Mouse (Mus musculus) hindbrain, embryonic 13.5 days (tissue): ENCODE results near the gene Ecpas. TPM values are rescaled to one million over a fixed set of nuclear protein-coding genes. Genes with fewer than 3 reads are reported as not detected.

Experiments used
- ATAC-seq: fragments of 200-750 bp; cut with Nextera tagmentation; 2 replicates; pipeline ENCODE4 v1.8.0; 2017; ENCODE audit warnings: moderate TSS enrichment; ENCODE audit not compliant: low FRiP score
- H3K27ac ChIP-seq: fragments of 300-500 bp; sonication (generic); 2 replicates; pipeline ENCODE4 v1.5.1; 2015; ENCODE audit warnings: inconsistent platforms, mild to moderate bottlenecking, moderate library complexity
- H3K27me3 ChIP-seq: fragments of 300-500 bp; sonication (generic); 2 replicates; pipeline ENCODE4 v1.6.1; 2015; ENCODE audit warnings: mild to moderate bottlenecking, inconsistent platforms
- H3K36me3 ChIP-seq: fragments of 300-500 bp; sonication (generic); 2 replicates; pipeline ENCODE4 v1.6.1; 2015; ENCODE audit warnings: mild to moderate bottlenecking, inconsistent platforms
- H3K4me1 ChIP-seq: fragments of 300-500 bp; sonication (generic); replicated peaks from 2 replicates; pipeline ENCODE4 v1.6.1; 2015; ENCODE audit warnings: inconsistent platforms
- H3K4me2 ChIP-seq: fragments of 300-500 bp; sonication (generic); 2 replicates; pipeline ENCODE4 v1.6.1; 2015; ENCODE audit warnings: inconsistent platforms, mild to moderate bottlenecking, moderate library complexity
- H3K4me3 ChIP-seq: fragments of 300-500 bp; sonication (generic); 2 replicates; pipeline ENCODE4 v1.5.1; 2015; ENCODE audit warnings: mild to moderate bottlenecking, inconsistent platforms
- H3K9ac ChIP-seq: fragments of 300-500 bp; sonication (generic); 2 replicates; pipeline ENCODE4 v1.6.1; 2015; ENCODE audit warnings: mild to moderate bottlenecking, inconsistent platforms
- H3K9me3 ChIP-seq: fragments of 300-500 bp; sonication (generic); 2 replicates; pipeline ENCODE4 v1.6.1; 2016; ENCODE audit warnings: inconsistent platforms
- WGBS: fragments of 180-500 bp; shearing (Covaris S2); methylation state at CpG from one replicate; pipeline ENCODE4 v1.1.7; 2015; 5-methylcytosine and 5-hydroxymethylcytosine counted together
- polyA plus RNA-seq: library from polyadenylated mRNA; unstranded; fragments of >200 nt; fragmentation: Nextera tagmentation; extraction: Ambion mirVana; gene quantifications from 2 replicates; pipeline ENCODE4 v1.2.1, GENCODE M21; 2015

The Ecpas gene
- polyA plus RNA-seq = 28.4 and 28.8 TPM in 2 replicates

DNA sequence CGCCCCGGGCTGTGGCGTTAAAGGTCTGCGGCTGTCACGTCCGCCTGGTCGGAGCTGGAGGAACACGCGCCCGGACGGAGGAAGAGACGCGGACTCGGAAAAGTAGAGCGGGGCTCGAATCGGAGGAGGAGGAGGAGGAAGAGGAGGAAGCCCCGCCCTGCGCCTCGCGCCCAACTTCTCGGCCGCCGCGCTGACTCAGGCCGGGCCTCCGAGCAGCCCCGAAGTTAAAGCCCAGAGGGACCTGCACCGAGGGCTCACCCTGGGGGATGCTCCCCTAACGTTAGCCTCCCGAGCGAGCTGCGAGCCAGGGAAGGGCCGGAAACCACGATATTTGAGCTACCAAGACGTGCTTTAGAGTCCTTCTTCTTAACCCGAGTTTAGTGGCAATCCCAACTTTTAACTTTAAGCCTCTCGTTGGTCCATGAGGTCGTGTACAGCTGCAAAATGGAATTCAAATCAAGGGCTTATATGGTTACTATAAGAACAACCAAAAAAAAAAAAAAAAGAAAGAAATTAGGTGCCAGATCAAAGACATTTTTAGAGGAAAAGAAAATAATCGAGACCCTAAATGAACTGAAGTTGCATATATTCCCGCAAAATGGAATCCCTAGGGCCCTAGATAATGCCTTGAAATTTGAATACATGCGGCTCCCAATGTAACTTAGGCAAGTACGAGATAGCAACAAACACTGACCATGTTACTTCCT is at the start of gene Ecpas:
Ecpas (minus strand) TSS at position 121 of the 707 bp plus-strand sequence.
- H3K27ac ChIP-seq = peak within 1 kb of the TSS; percentile 99
- ATAC-seq = peak; percentile 52
- 4% methylated on average over 37 of the region's 43 CpGs for WGBS
- H3K9ac ChIP-seq = peak within 1 kb of the TSS; percentile 95
- H3K4me3 ChIP-seq = peak within 1 kb of the TSS; percentile 86
- H3K36me3 ChIP-seq = no peaks in the 10 kb centered on the region
- H3K4me1 ChIP-seq = peaks cover 18% of the 10 kb centered on the region
- no peaks in the 10 kb centered on the region for H3K9me3 ChIP-seq
- no peaks in the 10 kb centered on the region for H3K27me3 ChIP-seq
- peak within 1 kb of the TSS; percentile 79 for H3K4me2 ChIP-seq

DNA sequence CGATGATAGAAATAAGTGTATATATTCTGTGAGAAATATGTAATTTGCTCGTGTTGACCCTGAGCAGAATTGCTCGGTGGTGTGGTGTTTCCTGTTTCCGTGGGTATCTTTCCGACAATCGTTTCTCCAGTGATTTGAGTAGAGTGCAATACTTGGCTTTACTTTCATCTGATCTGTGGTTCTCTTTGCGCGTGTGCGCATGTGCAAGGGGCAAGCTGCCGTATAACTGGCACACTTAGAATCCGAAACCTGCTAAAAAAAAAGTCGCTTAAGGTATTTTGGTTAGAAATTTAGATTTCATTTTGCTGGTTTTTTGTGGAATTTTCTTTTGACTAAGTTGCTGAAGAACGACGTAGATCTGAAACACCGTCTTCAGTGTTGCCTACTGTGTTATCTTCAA is 49.2 kb upstream of the Ecpas start:
- H3K4me2 ChIP-seq = no peak overlapping the region
- no peak overlapping the region for H3K9ac ChIP-seq
- H3K9me3 ChIP-seq = no peaks in the 10 kb centered on the region
- no peaks in the 10 kb centered on the region for H3K4me1 ChIP-seq
- H3K27me3 ChIP-seq = no peaks in the 10 kb centered on the region
- WGBS = 95% methylated on average over 15 of the region's 15 CpGs
- peaks cover 8% of the 10 kb centered on the region for H3K36me3 ChIP-seq
- no peak for ATAC-seq
- H3K27ac ChIP-seq = no peak overlapping the region
- H3K4me3 ChIP-seq = no peak overlapping the region

DNA sequence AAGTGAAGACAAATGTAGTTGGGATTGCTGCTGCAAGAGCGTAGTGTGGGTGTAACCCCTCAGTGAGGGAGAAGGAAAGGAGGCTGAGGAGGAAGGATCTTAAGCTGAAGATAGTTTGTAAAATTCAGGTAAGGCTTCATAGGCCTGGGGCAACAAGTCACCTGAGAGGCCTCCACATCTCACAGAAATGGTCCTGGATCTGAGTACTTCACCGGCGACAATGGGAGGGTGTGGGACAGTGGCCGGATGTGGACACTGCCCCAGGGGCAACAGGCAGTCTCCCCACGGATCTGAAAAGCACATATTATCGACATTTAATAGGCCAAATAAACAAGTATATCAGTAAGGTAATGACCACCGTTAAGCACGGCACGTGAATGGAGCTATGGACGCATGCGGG is 40.1 kb upstream of the Ecpas start:
- Histone ChIP-seq H3K4me3 (no peak overlapping the region), H3K27ac (no peak overlapping the region), H3K4me2 (no peak overlapping the region), H3K36me3 (peaks cover 12% of the 10 kb centered on the region), H3K9ac (no peak overlapping the region), H3K9me3 (0 out of 2 replicates have a peak, but pooled peaks cover 3% of the 10 kb centered on the region), H3K4me1 (no peaks in the 10 kb centered on the region), H3K27me3 (no peaks in the 10 kb centered on the region)
- 93% methylated on average over 11 of the region's 11 CpGs for WGBS
- no peak for ATAC-seq

DNA sequence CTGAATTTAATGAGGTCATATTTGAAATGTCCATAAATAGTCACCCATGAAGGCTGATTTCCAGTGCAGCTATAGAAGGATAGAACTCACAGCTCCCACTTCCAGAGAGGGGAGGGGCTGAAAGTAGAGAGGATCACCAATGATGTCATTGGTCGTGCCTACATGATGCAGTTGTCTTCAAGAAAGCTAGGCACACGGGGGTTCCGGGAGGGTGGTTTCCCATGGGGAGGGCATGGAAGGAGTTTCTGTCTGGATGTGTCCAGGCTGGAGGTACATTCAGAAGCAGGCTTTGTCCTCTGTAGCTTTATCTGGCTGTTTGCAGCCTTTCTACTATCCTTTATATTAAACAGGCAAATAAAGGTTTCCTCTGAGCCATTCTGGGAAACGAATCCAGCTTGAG is 35.8 kb upstream of the Ecpas start:
- WGBS = 88% methylated on average over 4 of the region's 4 CpGs
- Histone ChIP-seq H3K4me1 (peaks cover 10% of the 10 kb centered on the region), H3K27me3 (0 out of 2 replicates have a peak, but pooled peaks cover 6% of the 10 kb centered on the region), H3K36me3 (no peaks in the 10 kb centered on the region), H3K27ac (no peak overlapping the region), H3K9me3 (0 out of 2 replicates have a peak, but pooled peaks cover 3% of the 10 kb centered on the region), H3K4me2 (no peak overlapping the region), H3K9ac (no peak overlapping the region), H3K4me3 (no peak overlapping the region)
- ATAC-seq = no peak

DNA sequence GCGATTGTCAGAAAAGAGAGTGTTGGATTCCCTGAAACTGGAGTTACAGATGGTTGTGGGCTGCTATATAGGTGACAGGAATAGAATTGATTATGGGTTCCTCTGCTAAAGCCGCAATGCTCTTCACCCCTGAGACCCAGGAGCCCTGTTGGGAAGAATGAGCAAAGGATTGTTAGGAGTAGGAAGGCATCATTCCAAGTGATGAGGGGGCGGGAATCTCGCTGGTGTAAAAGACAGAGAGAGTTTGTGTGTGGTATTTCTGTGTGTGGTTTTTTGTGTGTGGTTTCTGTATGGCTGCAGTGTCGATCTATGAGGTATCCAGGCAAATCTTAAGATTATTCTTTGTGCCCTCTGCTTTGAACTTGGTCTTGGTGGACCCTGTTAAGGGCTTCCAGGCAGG is 32.1 kb upstream of the Ecpas start:
- Histone ChIP-seq H3K9me3 (0 out of 2 replicates have a peak, but pooled peaks cover under 1% of the 10 kb centered on the region), H3K36me3 (no peaks in the 10 kb centered on the region), H3K4me1 (peaks cover 14% of the 10 kb centered on the region), H3K9ac (peak overlapping the region; percentile 74; the same call in 1 of the 2 replicates), H3K27ac (no peak overlapping the region), H3K4me3 (peak overlapping the region; percentile 57), H3K4me2 (peak overlapping the region; percentile 82), H3K27me3 (0 out of 2 replicates have a peak, but pooled peaks cover 6% of the 10 kb centered on the region)
- ATAC-seq = no peak
- 74% methylated on average over 5 of the region's 5 CpGs for WGBS

DNA sequence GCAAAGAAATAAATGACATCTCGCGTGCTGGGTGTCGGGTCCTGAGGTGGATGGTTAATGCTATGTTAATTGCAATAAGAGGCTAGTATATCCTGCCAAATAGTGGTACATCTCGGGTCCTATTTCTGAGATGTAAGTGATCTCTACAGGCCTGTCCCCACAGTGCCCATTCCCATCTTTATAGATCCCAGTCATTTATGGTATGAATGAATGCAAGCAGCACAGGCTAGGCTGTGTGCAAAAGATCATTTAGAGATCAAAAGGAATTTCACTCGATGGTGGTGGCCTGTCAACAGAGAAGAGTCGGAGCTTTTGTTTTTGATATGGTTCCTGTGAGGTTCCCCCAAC is 31.6 kb upstream of the Ecpas start:
- H3K36me3 ChIP-seq = no peaks in the 10 kb centered on the region
- 0 out of 2 replicates have a peak, but pooled peaks cover 6% of the 10 kb centered on the region for H3K27me3 ChIP-seq
- H3K9me3 ChIP-seq = no peaks in the 10 kb centered on the region
- H3K27ac ChIP-seq = no peak overlapping the region
- peak overlapping the region; percentile 57 for H3K4me3 ChIP-seq
- peak overlapping the region; percentile 74 for H3K9ac ChIP-seq
- no peak for ATAC-seq
- H3K4me2 ChIP-seq = peak overlapping the region; percentile 82
- H3K4me1 ChIP-seq = peaks cover 14% of the 10 kb centered on the region
- WGBS = 22% methylated on average over 6 of the region's 6 CpGs

DNA sequence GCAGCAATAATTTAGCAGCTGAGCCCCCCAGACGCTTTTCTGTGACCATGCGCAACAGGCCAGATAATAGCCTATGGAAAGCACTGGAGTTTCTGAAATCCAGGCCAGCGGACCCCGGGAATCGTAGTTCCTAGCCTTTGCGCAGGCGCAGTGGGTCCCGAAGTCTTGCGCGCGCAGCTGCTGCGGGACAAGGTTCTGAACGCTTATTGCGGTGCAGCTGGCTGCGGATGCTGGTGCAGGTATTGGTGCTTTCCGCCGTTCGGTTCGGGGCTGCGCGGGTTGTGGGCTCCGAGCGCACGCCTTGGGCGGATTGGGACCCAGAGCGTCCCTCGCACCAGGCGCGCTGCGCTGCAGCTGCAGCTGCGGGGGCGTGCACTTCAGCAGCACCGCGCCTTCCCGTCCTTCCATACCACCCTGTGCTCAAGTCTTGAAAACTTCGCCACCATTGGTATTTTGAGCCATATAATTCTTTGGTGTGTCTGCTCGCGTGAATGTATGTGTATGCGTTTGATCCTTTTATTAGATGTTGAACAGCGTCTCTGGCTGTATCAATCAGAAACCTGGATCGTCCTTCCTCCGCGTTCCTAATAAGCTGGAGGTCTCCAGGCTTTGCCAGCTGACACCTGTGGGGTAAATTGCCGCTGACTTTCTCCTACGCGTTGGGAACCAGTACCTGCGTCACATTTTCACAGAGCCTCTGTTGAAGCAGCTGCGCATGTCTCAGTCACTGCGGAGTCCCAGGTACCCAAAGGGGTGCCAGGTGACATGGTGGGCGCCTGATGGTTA is 31.1 kb upstream of the Ecpas start, which contains the start of gene Zkscan16:
Zkscan16 (plus strand) TSS at position 209 of the 786 bp plus-strand sequence.
- no peaks in the 10 kb centered on the region for H3K9me3 ChIP-seq
- peak within 1 kb of the TSS; percentile 45 for H3K27ac ChIP-seq
- H3K4me2 ChIP-seq = peak within 1 kb of the TSS; percentile 82
- peak within 1 kb of the TSS; percentile 57 for H3K4me3 ChIP-seq
- H3K9ac ChIP-seq = peak within 1 kb of the TSS; percentile 74
- H3K4me1 ChIP-seq = peaks cover 14% of the 10 kb centered on the region
- no peaks in the 10 kb centered on the region for H3K36me3 ChIP-seq
- ATAC-seq = peak; percentile 93
- H3K27me3 ChIP-seq = 0 out of 2 replicates have a peak, but pooled peaks cover 6% of the 10 kb centered on the region
- under 1% methylated on average over 50 of the region's 50 CpGs for WGBS

DNA sequence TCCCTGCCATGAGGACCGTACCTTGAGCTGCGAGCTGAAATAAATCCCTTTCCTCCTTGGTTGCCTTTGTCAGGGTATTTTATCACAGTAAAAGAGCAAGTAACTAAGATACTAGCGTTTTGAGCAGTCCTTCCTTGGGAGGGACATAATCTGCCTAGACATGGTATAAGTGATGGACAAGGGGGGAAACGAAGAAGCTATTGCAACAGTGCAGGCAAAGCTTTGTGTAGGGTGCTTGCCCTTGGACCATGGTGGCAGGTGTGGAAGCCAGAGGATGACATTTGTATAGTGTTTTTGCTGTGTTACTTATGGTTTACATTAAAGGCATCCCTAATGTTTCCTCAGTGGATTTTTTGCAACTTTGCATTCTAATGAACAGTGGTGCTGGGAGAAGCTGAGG is 30.4 kb upstream of the Ecpas start:
- peak overlapping the region; percentile 45; the same call in 1 of the 2 replicates for H3K27ac ChIP-seq

DNA sequence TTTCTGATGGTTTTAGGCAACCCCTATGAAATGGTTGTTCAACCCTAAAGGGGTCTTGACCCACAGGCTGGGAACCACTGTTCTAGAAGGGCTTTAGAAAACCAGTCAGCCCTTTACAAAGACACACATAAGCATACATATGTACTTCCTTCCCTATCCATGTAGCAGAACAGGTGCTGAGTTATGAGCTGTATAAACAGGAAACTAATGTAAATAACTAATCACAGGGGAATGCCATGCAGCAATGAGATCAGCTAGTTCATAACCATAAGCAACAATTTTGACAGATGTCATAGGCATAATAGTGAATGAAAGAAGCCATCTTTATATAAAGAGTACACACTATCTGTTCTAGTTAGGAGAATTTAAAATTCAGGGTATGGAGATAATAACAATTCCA is 29.1 kb upstream of the Ecpas start:
- H3K36me3 ChIP-seq = no peaks in the 10 kb centered on the region
- H3K27me3 ChIP-seq = 0 out of 2 replicates have a peak, but pooled peaks cover 6% of the 10 kb centered on the region
- no peak overlapping the region for H3K27ac ChIP-seq
- no peak for ATAC-seq
- peaks cover 14% of the 10 kb centered on the region for H3K4me1 ChIP-seq
- no peaks in the 10 kb centered on the region for H3K9me3 ChIP-seq
- no peak overlapping the region for H3K4me2 ChIP-seq
- no peak overlapping the region for H3K4me3 ChIP-seq
- no peak overlapping the region for H3K9ac ChIP-seq

More for the DNA sequence above, 30.4 kb upstream of the Ecpas start:
- peak; percentile 47 for ATAC-seq
- Histone ChIP-seq H3K27me3 (0 out of 2 replicates have a peak, but pooled peaks cover 6% of the 10 kb centered on the region), H3K4me2 (peak overlapping the region; percentile 82), H3K36me3 (no peaks in the 10 kb centered on the region), H3K9ac (peak overlapping the region; percentile 74), H3K9me3 (no peaks in the 10 kb centered on the region), H3K4me3 (peak overlapping the region; percentile 57), H3K4me1 (peaks cover 14% of the 10 kb centered on the region)
- 82% methylated on average over 4 of the region's 4 CpGs for WGBS

DNA sequence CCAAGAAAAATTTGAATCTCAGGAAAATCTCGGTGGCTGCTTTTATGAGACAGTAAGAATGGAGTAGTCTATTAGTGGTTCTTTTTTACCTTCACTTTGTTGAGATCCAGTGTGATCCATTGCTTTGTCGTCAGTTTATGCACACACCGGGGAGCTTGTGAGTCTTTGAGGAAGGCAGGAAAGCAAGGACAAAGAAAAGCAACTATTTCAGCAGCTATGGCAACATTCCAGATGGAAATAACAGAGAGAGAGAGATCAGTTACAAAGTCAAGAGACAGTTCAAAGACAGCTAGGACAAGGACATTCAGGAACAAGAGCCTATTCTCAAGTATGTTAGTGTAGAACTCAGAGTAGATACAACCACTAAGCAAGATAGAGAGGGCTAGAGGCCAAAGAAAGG is 23.3 kb upstream of the Ecpas start:
- Histone ChIP-seq H3K4me2 (no peak overlapping the region), H3K9ac (no peak overlapping the region), H3K27me3 (no peaks in the 10 kb centered on the region), H3K27ac (no peak overlapping the region), H3K9me3 (no peaks in the 10 kb centered on the region), H3K4me1 (0 out of 2 replicates have a peak, but pooled peaks cover 5% of the 10 kb centered on the region), H3K4me3 (no peak overlapping the region), H3K36me3 (no peaks in the 10 kb centered on the region)
- 46% methylated on average over 3 of the region's 3 CpGs for WGBS
- ATAC-seq = no peak

DNA sequence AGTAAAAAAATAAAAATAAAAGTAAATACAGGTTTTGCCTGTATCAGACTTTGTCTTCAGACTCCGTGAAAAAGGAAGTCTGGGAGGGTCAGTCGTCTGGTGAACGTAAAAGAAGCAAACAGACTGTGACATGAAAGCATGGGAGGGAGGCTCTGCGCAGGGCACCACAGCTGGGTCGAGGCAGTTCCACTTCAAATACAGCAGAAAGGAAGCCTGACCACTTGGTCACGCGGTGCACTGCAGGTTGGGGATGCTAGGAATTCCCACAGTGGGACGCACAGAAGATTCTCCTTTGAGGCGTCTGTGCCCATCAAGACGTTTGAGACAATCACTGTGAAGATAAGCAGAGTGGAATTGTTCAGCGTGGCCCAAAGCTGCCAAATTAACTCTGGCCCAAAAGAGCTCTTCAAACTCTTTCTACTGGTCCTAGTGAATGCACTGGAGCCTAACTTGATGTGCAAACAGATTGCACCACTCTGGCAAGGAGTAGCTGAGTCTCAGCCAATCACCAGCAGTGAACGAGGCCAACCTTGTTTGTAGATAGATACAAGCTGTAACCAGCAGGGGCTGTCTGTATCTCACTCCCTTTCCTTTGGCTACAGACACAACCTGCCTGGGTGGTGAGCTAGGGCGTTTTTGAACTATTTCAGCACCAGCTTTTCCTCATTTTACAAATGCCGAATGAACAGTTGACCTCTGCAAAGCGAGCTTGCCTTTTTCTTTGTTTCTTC is 22.4 kb upstream of the Ecpas start:
- no peak overlapping the region for H3K9ac ChIP-seq
- no peak overlapping the region for H3K4me2 ChIP-seq
- no peaks in the 10 kb centered on the region for H3K27me3 ChIP-seq
- no peaks in the 10 kb centered on the region for H3K36me3 ChIP-seq
- 0 out of 2 replicates have a peak, but pooled peaks cover 5% of the 10 kb centered on the region for H3K4me1 ChIP-seq
- no peak overlapping the region for H3K27ac ChIP-seq
- no peaks in the 10 kb centered on the region for H3K9me3 ChIP-seq
- no peak overlapping the region for H3K4me3 ChIP-seq
- 51% methylated on average over 15 of the region's 15 CpGs for WGBS
- ATAC-seq = peak; percentile 74

DNA sequence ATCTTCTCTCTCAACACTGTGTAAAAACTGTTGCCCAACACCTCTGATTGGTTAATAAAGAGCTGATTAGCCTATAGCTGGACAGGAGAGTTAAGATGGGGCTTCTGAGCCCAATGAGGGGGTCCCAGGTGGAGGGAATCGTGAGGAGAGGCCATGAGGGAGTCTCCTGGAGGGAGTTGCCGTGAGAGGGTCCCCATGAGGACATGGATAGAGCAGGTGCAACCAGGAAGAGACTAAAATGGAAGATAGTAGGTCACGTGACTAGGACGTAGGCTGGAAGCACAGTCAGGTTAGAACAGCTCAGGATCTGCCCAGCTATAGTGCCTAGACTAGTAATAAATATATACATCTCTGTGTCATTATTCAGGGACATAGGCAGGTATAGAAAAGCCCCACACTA is 21.8 kb upstream of the Ecpas start:
- H3K27me3 ChIP-seq = no peaks in the 10 kb centered on the region
- WGBS = 80% methylated on average over 4 of the region's 4 CpGs
- ATAC-seq = no peak

More for the DNA sequence above, 21.8 kb upstream of the Ecpas start:
- Histone ChIP-seq H3K9ac (no peak overlapping the region), H3K9me3 (no peaks in the 10 kb centered on the region), H3K36me3 (no peaks in the 10 kb centered on the region), H3K4me3 (no peak overlapping the region), H3K4me2 (no peak overlapping the region), H3K27ac (no peak overlapping the region), H3K4me1 (0 out of 2 replicates have a peak, but pooled peaks cover 5% of the 10 kb centered on the region)
